Mouse (Mus musculus): ENCODE data around the gene Atp6v0c.

The Atp6v0c gene

DNA sequence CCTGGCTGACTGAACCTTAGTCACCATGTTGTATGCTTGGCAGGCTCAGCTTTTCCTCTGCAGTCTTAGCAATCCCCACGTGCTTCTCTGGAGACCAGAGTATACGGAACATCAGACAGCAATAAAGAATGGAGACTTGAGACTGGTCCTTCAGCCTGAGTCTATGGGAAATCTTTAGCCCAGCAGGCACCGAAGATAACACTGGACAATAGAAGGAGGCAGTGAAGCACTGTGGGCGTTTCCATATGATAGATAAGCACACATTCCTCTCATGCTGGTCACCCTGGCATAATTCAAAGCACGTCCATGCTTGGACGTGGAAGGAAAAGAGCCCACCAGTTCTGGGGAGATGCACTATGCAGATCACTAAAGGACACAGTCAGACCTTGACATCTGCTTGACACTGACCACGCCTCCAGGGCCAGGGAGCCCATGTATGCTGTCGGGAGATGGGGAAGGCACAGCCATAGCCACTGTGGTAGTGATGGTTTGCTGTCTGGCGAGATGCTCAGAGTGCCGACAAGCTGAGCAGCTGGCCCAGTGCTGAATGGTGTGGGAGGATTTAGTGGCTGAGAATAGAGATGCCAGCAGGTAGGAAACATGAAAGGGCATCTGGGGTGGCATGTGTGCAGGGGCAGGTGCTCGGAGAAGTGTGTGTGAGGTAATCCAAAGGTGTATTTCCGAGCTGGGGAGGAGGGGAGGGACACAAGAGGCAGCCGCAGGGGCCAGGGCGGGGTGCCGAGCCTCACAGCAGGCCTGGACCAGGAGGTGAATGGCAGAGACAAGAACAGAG lies 27.7 kb upstream of the Atp6v0c start:
- DNase-seq: no peak

DNA sequence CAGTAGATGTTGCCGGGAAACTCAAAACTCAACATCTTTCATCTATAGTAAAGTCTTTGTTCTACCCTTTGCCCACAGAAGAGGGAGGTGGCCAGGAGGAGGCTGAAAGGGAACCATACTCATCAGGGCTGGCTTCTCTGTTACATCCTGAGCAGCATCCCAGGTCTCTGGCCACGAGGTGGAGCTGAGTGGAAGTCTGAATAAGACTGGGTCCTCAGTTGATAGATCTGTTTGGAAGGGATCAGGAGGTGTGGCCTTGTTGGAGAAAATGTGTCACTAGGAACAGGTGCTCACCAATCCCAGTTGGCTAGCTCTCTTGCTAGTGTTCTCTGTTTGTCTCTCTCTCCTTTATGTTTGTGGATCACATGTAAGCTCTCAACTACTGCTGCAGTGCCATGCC lies 25.8 kb upstream of the Atp6v0c start:
- no peak for DNase-seq

GRCm38 (mm10) chr17:24193769-24194168 lies 24.3 kb upstream of the Atp6v0c start:
- no peak for DNase-seq

GRCm38 (mm10) chr17:24193268-24193667 lies 23.8 kb upstream of the Atp6v0c start:
- no peak for DNase-seq

DNA sequence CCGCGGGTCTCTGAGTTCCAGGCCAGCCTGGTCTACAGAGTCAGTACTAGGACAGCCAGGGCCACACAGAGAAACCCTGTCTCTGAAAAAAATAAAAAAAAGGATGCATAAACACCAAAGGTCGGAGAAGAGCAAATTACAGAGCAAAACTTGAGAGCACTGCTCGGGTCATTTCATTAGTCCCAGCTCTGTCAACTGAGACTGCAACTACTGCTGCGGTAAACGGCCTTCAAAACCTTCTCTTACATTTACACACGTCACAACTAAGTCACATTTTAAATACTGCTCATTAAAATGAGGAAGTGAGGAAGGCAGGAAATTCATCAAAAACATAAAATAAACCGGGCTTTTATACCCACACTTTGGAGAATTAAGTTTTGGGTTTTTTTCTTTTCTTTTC lies 23.3 kb upstream of the Atp6v0c start:
- no peak for DNase-seq

GRCm38 (mm10) chr17:24191481-24191880 lies 22.0 kb upstream of the Atp6v0c start:
- DNase-seq: no peak

- no peak for DNase-seq
Measured at GRCm38 (mm10) chr17:24190934-24191333, 21.4 kb upstream of the Atp6v0c start.

GRCm38 (mm10) chr17:24174259-24174658 lies 4.8 kb upstream of the Atp6v0c start:
- DNase-seq: no peak

- peak; percentile 81 for DNase-seq
Measured at GRCm38 (mm10) chr17:24173423-24173822, 3.9 kb upstream of the Atp6v0c start.

DNA sequence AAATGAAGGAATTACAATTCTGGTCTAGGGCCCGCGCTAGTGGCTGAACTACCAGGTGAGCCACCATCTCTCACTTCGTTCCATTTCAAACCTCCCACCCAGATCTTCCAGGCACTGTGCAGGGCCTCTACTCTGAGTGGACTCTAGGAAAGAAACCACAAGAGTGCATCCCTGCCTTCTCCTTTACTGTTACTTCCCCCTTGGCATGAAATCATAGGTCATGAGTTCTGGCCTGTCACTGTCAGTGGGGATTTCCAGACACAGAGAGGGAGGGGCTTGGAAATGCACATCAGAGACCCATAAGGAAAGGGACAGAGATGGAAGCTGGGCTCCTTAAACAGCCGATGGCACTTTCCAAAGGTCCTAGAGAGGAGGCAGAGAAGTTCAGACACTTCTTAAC lies 2.2 kb upstream of the Atp6v0c start:
- no peak for DNase-seq

- DNase-seq: no peak
Measured at GRCm38 (mm10) chr17:24170729-24171128, 1.2 kb upstream of the Atp6v0c start.

- no peak for DNase-seq
Measured at GRCm38 (mm10) chr17:24170125-24170524, 623 bp upstream of the Atp6v0c start.

DNA sequence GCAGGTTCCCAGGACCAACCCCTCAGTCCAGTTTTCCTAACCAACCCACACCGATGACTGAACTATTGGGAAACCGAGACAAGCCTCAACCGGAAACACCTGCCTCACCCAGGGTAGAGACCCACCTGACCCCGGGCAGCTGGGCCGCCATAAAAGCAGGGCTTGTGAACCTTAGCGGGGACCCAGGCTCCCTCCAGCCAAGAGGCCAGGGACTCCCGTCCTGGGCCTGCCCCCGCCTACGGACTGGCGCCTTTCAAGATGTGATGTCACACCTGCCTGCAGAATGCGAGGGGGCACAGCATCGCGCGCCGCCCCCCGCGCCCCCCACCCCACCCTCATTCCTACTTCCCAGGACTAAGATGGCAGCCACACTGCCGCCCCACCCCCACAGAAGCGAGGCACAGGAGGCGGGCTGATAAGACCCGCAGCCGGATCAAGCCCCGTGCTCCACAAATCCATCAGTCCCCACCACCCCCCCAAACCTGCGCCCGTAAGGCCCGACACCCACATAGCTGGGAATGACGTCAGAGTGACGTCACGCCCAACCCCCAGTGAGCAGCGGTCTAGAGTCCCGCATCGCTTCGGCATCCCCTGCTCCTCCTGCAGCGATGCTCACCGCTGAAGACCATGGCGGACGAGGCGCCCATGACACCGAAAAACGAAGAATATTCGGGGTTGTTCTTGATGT lies 768 bp downstream of the Atp6v0c start:
- DNase-seq: peak; percentile 66

- DNase-seq: no peak
Measured at GRCm38 (mm10) chr17:24167891-24168505, 1.5 kb downstream of the Atp6v0c start.

DNA sequence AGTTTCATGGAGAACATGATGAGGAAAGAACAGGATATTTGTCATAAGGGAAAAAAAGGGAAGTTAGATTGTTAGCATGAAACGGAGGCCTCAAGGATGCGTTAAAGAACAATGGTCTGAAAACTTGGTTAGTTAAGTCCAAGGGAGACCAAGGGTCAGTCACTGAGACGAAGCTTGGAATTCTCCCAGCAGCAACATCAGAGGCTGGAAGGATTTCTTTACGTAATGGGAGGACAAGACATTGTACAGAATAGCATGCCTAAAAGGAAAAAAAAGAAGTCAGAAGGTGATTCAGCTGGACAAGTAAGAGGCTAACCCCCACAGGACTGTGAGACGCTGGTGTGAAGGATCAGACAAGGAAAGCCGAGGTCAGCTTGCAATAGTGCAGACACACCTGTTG lies 2.4 kb downstream of the Atp6v0c start:
- no peak for DNase-seq

- no peak for DNase-seq
Measured at GRCm38 (mm10) chr17:24164566-24165259, 4.8 kb downstream of the Atp6v0c start.

GRCm38 (mm10) chr17:24163176-24163962 lies 6.1 kb downstream of the Atp6v0c start, which contains the start of gene Amdhd2:
TSS of gene Amdhd2 (minus strand) at chr17:24163766.
- peak; percentile 97 for DNase-seq

GRCm38 (mm10) chr17:24162584-24163175 lies 6.8 kb downstream of the Atp6v0c start:
- peak; percentile 1 for DNase-seq

GRCm38 (mm10) chr17:24161466-24161865 lies 8.0 kb downstream of the Atp6v0c start:
- DNase-seq: no peak

- no peak for DNase-seq
Measured at GRCm38 (mm10) chr17:24157526-24157925, 12.0 kb downstream of the Atp6v0c start.

- DNase-seq: no peak
Measured at GRCm38 (mm10) chr17:24157121-24157520, 12.4 kb downstream of the Atp6v0c start.

DNA sequence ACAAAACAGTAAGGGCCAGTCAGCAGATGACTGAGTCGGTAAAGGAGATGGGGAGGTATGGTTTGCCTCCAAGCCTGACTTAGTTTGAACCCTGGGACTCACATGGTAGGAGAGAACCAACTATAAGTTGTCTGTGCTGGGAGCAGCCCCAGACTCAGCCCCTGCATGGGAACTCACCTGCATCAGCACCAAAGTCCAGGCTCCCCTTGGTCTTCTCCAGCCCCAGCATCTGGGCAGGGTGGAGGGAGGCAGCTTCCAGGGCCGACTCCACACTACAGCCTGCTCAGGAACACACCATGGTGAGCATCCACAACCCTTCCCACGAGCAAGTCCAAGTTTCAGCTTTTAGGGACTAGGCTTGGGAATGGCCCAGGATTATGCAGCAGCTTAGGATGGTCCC lies 13.1 kb downstream of the Atp6v0c start:
- no peak for DNase-seq
